Mouse (Mus musculus) G1E (cell line): ENCODE measurements around the gene Gm20517. TPM values are rescaled to one million over a fixed set of nuclear protein-coding genes. Genes with fewer than 3 reads are reported as not detected.

ENCODE experiments used
- ATAC-seq: 2 replicates; pipeline ENCODE4 v1.8.0; 2016; ENCODE audit warnings: mild to moderate bottlenecking; ENCODE audit not compliant: insufficient number of reproducible peaks, poor library complexity, low FRiP score, severe bottlenecking; ENCODE audit errors: extremely low read depth
- DNase-seq: peaks from one replicate; pipeline ENCODE4 v3.0.0; 2012; ENCODE audit warnings: low spot score
- H3K27me3 ChIP-seq: 2 replicates; pipeline ENCODE4 v1.6.1; 2012; ENCODE audit warnings: mild to moderate bottlenecking, low read length, inconsistent platforms; ENCODE audit not compliant: insufficient read depth
- H3K36me3 ChIP-seq: replicated peaks from 2 replicates; pipeline ENCODE3; 2012; ENCODE audit warnings: mild to moderate bottlenecking, inconsistent platforms
- H3K4me1 ChIP-seq: 2 replicates; pipeline ENCODE4 v1.6.1; 2012; ENCODE audit warnings: low read depth, low read length, inconsistent platforms, mixed read lengths; ENCODE audit not compliant: insufficient read depth
- H3K4me3 ChIP-seq: 2 replicates; pipeline ENCODE4 v1.5.1; 2012; ENCODE audit warnings: low read depth, mild to moderate bottlenecking, inconsistent platforms, low read length, moderate library complexity, mixed read lengths
- H3K9me3 ChIP-seq: replicated peaks from 2 replicates; pipeline ENCODE4 v1.6.1; 2012; ENCODE audit warnings: inconsistent platforms
- CTCF ChIP-seq: IDR thresholded peaks from 2 replicates; pipeline ENCODE4 v1.5.1; 2012; ENCODE audit warnings: low read depth, low read length, inconsistent platforms, mixed read lengths
- GATA1 ChIP-seq: IDR thresholded peaks from 2 replicates; pipeline ENCODE4 v1.6.1; 2012; ENCODE audit warnings: borderline replicate concordance, low read length, inconsistent platforms, mixed read lengths
- GATA2 ChIP-seq: IDR thresholded peaks from 2 replicates; pipeline ENCODE4 v1.6.1; 2012; ENCODE audit warnings: low read depth, low read length, inconsistent platforms, borderline replicate concordance
- POLR2AphosphoS5 ChIP-seq: IDR thresholded peaks from 2 replicates; pipeline ENCODE4 v1.6.1; 2012; ENCODE audit warnings: low read depth, low read length, inconsistent platforms; ENCODE audit not compliant: insufficient replicate concordance
- TAL1 ChIP-seq: conservative IDR thresholded peaks from 2 replicates; pipeline ENCODE4 v1.6.1; 2012; ENCODE audit warnings: low read depth, low read length, inconsistent platforms, mixed read lengths
- polyA plus RNA-seq: library from polyadenylated mRNA; stranded (reverse); fragments of >175 nt; gene quantifications from 2 replicates; pipeline ENCODE4 v1.2.3, GENCODE M21; 2012
- total RNA-seq, 2 experiments: library from RNA; stranded (forward) in 1 of 2; stranded (reverse) in 1 of 2; fragments of 200-1000 nt in 1 of 2; fragments of >200 nt in 1 of 2; fragmentation: Nextera tagmentation in 1 of 2; gene quantifications; 2 replicates each; pipeline ENCODE4 v1.2.3; 2014 to 2017

The Gm20517 gene
- total and polyA plus RNA-seq, 3 experiments = 0.05 to 9.6 (median 2.0) TPM

DNA sequence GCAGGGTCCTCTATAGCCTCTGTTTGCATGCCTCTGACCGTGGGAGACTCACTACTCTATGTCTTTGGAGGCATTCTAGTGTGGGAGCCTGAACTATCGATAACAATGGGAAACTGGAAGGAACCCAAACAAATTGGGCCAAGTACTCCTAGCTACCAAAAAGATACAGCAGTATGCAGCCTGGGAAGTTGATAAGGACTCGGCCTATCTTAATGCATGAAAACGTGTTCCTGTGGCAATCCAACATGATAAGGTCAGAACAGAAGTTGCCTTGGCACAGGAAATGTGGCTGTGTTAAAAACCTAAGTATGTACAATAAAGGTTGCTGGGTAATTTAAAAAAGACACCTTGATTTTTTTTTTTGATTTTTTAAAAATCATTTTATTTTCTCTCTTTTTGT lies 109.8 kb downstream of the Gm20517 start:
- TF ChIP-seq POLR2AphosphoS5 (no peak), GATA1 (no peak), GATA2 (no peak), TAL1 (no peak), CTCF (no peak)
- Histone ChIP-seq H3K4me3 (no peak overlapping the region), H3K4me1 (no peaks in the 10 kb centered on the region), H3K36me3 (no peaks in the 10 kb centered on the region), H3K27me3 (peaks cover 38% of the 10 kb centered on the region), H3K9me3 (no peaks in the 10 kb centered on the region)
- ATAC-seq (no peak), DNase-seq (no peak)

DNA sequence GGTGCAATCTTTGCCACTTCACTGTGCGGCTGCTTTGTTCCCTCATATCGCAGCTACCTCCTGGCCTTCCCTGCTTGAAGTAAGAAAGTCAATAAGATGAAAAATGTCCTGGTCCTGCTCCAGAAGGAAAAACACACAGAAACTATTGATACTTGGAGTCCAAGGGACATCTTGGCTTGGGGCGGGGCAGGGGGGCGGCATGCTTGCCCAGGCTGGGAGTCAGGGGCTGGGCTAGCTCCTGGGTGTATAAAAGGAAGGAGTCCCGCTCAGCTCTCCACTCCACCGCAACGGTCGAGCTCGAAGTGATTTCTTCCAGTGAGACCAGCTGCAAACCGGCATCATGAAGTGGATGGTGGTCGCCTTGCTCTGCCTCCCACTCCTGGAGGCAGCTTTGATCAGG lies 115.2 kb downstream of the Gm20517 start, which contains the start of gene Pgc:
Pgc (plus strand) TSS at position 277 of the 400 bp plus-strand sequence.
- no peak for TF ChIP-seq GATA2
- no peak for TF ChIP-seq TAL1
- no peak for TF ChIP-seq POLR2AphosphoS5
- TF ChIP-seq CTCF = no peak
- no peak for TF ChIP-seq GATA1
- Histone ChIP-seq H3K9me3 (no peaks in the 10 kb centered on the region), H3K27me3 (peaks cover 52% of the 10 kb centered on the region)

DNA sequence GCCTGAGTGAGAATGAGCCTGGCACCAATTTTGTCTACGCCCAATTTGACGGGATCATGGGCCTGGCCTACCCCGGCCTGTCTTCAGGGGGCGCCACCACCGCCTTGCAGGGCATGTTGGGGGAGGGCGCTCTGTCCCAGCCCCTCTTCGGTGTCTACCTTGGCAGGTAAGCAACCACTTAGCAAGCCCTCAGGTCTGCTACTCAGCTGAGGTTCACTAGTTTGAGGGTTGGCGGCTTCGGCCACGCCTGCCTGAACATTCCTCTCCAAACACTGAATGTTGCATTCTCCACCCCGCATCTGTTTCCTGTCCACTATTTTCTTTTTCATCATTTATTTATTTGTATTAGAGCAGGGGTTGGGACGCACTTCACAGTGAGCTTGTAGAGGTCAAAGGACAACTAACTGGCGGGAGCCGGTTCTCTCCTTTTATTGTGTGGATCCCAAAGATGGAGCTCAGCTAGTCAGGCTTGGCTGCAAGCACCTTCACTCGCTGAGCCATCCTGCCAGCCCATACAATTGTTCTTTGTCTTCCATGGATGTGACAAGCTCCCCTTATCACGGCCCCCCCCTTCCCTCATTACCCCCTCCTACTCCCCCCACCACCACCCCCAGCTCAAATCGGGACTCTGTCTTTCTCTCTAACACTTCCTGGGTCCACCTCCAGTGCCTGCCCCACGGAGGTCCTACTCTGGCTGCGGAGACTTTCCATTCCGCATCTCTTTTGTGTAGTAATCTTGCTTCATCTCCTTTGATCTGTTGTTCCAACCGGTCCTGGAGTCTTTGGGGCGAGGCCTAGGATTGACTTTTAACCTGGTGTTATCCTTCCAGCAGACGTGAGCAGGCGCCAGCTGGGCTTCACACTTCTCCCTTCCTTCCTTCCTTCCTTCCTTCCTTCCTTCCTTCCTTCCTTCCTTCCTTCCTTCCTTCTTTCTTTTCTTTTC lies 119.5 kb downstream of the Gm20517 start:
- no peak overlapping the region for H3K4me3 ChIP-seq
- ATAC-seq = no peak
- DNase-seq = no peak
- TF ChIP-seq CTCF (no peak), TAL1 (no peak), GATA2 (no peak), POLR2AphosphoS5 (no peak), GATA1 (no peak)
- peaks cover 12% of the 10 kb centered on the region; the same call in 1 of the 2 replicates for H3K4me1 ChIP-seq
- H3K9me3 ChIP-seq = no peaks in the 10 kb centered on the region
- no peaks in the 10 kb centered on the region for H3K36me3 ChIP-seq
- H3K27me3 ChIP-seq = peaks cover 65% of the 10 kb centered on the region

More for the DNA sequence above, 115.2 kb downstream of the Gm20517 start, which contains the start of gene Pgc:
- Histone ChIP-seq H3K36me3 (no peaks in the 10 kb centered on the region), H3K4me3 (no peak within 1 kb of the TSS), H3K4me1 (no peaks in the 10 kb centered on the region; the same call in 1 of the 2 replicates)
- no peak for ATAC-seq
- no peak for DNase-seq

Other genes with a start within 250 kb of the Gm20517 start
- gene Mrps10, start 242.7 kb upstream of the Gm20517 start, total RNA-seq (2014; fragmentation: Nextera tagmentation) = 64.7 and 71.5 TPM in 2 replicates
- gene Mrps10, start 242.7 kb upstream of the Gm20517 start, total RNA-seq (2017) = 43.0 and 48.0 TPM in 2 replicates
- gene Mrps10, start 242.7 kb upstream of the Gm20517 start, polyA plus RNA-seq = 50.0 and 65.5 TPM in 2 replicates
- not detected in 2 replicates for gene Guca1b, start 226.2 kb upstream of the Gm20517 start, total RNA-seq (2014; fragmentation: Nextera tagmentation)
- not detected in 2 replicates for gene Guca1b, start 226.2 kb upstream of the Gm20517 start, total RNA-seq (2017)
- not detected in 2 replicates for gene Guca1b, start 226.2 kb upstream of the Gm20517 start, polyA plus RNA-seq
- gene Guca1a, start 211.0 kb upstream of the Gm20517 start, total RNA-seq (2014; fragmentation: Nextera tagmentation) = not detected in 2 replicates
- gene Guca1a, start 211.0 kb upstream of the Gm20517 start, total RNA-seq (2017) = not detected in 2 replicates
- gene Guca1a, start 211.0 kb upstream of the Gm20517 start, polyA plus RNA-seq = 0.08 and 0.10 TPM in 2 replicates
- not detected in 2 replicates for gene AI661453, start 175.0 kb upstream of the Gm20517 start, total RNA-seq (2014; fragmentation: Nextera tagmentation)
- under 0.01 and 0.06 TPM in 2 replicates for gene AI661453, start 175.0 kb upstream of the Gm20517 start, total RNA-seq (2017)
- 0.02 and 0.03 TPM in 2 replicates for gene AI661453, start 175.0 kb upstream of the Gm20517 start, polyA plus RNA-seq
- gene 1700001C19Rik, start 174.2 kb upstream of the Gm20517 start, total RNA-seq (2014; fragmentation: Nextera tagmentation) = not detected in 2 replicates
- gene 1700001C19Rik, start 174.2 kb upstream of the Gm20517 start, total RNA-seq (2017) = 0.17 TPM in 1 of 2 replicates, not detected in the other
- not detected in 2 replicates for gene 1700001C19Rik, start 174.2 kb upstream of the Gm20517 start, polyA plus RNA-seq
- 29.1 and 31.1 TPM in 2 replicates for gene Taf8, start 109.3 kb upstream of the Gm20517 start, total RNA-seq (2014; fragmentation: Nextera tagmentation)
- 39.8 and 47.0 TPM in 2 replicates for gene Taf8, start 109.3 kb upstream of the Gm20517 start, total RNA-seq (2017)
- 22.3 and 22.4 TPM in 2 replicates for gene Taf8, start 109.3 kb upstream of the Gm20517 start, polyA plus RNA-seq
- 229 and 238 TPM in 2 replicates for gene Ccnd3, start 106.5 kb upstream of the Gm20517 start, total RNA-seq (2014; fragmentation: Nextera tagmentation)
- gene Ccnd3, start 106.5 kb upstream of the Gm20517 start, total RNA-seq (2017) = 134 and 143 TPM in 2 replicates
- 426 and 439 TPM in 2 replicates for gene Ccnd3, start 106.5 kb upstream of the Gm20517 start, polyA plus RNA-seq
- gene Bysl, start 97 bp upstream of the Gm20517 start, total RNA-seq (2014; fragmentation: Nextera tagmentation) = 8.1 and 11.8 TPM in 2 replicates
- gene Bysl, start 97 bp upstream of the Gm20517 start, total RNA-seq (2017) = 11.3 and 11.9 TPM in 2 replicates
- 35.2 and 44.0 TPM in 2 replicates for gene Bysl, start 97 bp upstream of the Gm20517 start, polyA plus RNA-seq
- 36.4 and 38.8 TPM in 2 replicates for gene Med20, start within 50 bp of the Gm20517 start, total RNA-seq (2014; fragmentation: Nextera tagmentation)
- gene Med20, start within 50 bp of the Gm20517 start, total RNA-seq (2017) = 59.8 and 60.8 TPM in 2 replicates
- gene Med20, start within 50 bp of the Gm20517 start, polyA plus RNA-seq = 6.0 and 9.9 TPM in 2 replicates
- 16.0 and 41.7 TPM in 2 replicates for gene Usp49, start 19.1 kb downstream of the Gm20517 start, total RNA-seq (2014; fragmentation: Nextera tagmentation)
- gene Usp49, start 19.1 kb downstream of the Gm20517 start, total RNA-seq (2017) = 5.3 and 6.0 TPM in 2 replicates
- 15.6 and 16.4 TPM in 2 replicates for gene Usp49, start 19.1 kb downstream of the Gm20517 start, polyA plus RNA-seq
- 343 and 409 TPM in 2 replicates for gene Tomm6, start 76.8 kb downstream of the Gm20517 start, total RNA-seq (2014; fragmentation: Nextera tagmentation)
- gene Tomm6, start 76.8 kb downstream of the Gm20517 start, total RNA-seq (2017) = 55.4 and 69.9 TPM in 2 replicates
- 258 and 272 TPM in 2 replicates for gene Tomm6, start 76.8 kb downstream of the Gm20517 start, polyA plus RNA-seq
- 1.5 and 2.1 TPM in 2 replicates for gene Frs3, start 77.4 kb downstream of the Gm20517 start, total RNA-seq (2014; fragmentation: Nextera tagmentation)
- gene Frs3, start 77.4 kb downstream of the Gm20517 start, total RNA-seq (2017) = 1.6 and 2.1 TPM in 2 replicates
- gene Frs3, start 77.4 kb downstream of the Gm20517 start, polyA plus RNA-seq = 2.0 and 3.0 TPM in 2 replicates
- gene Gm21981, start 82.9 kb downstream of the Gm20517 start, total RNA-seq (2014; fragmentation: Nextera tagmentation) = not detected in 2 replicates
- 0.12 and 0.71 TPM in 2 replicates for gene Gm21981, start 82.9 kb downstream of the Gm20517 start, total RNA-seq (2017)
- 0.21 and 0.44 TPM in 2 replicates for gene Gm21981, start 82.9 kb downstream of the Gm20517 start, polyA plus RNA-seq
- gene Prickle4, start 83.1 kb downstream of the Gm20517 start, total RNA-seq (2014; fragmentation: Nextera tagmentation) = not detected in 2 replicates
- 1.2 TPM in 1 of 2 replicates, not detected in the other for gene Prickle4, start 83.1 kb downstream of the Gm20517 start, total RNA-seq (2017)
- gene Prickle4, start 83.1 kb downstream of the Gm20517 start, polyA plus RNA-seq = 3.4 and 3.5 TPM in 2 replicates
- not detected in 2 replicates for gene Pgc, start 115.3 kb downstream of the Gm20517 start, total RNA-seq (2014; fragmentation: Nextera tagmentation)
- gene Pgc, start 115.3 kb downstream of the Gm20517 start, total RNA-seq (2017) = not detected in 2 replicates
- gene Pgc, start 115.3 kb downstream of the Gm20517 start, polyA plus RNA-seq = not detected in 2 replicates
- 11.9 and 17.8 TPM in 2 replicates for gene Tfeb, start 125.4 kb downstream of the Gm20517 start, total RNA-seq (2014; fragmentation: Nextera tagmentation)
- gene Tfeb, start 125.4 kb downstream of the Gm20517 start, total RNA-seq (2017) = 10.7 and 11.6 TPM in 2 replicates
- gene Tfeb, start 125.4 kb downstream of the Gm20517 start, polyA plus RNA-seq = 57.0 and 73.2 TPM in 2 replicates
- gene Mdfi, start 223.1 kb downstream of the Gm20517 start, total RNA-seq (2014; fragmentation: Nextera tagmentation) = not detected in 2 replicates
- gene Mdfi, start 223.1 kb downstream of the Gm20517 start, total RNA-seq (2017) = 0.05 TPM in 1 of 2 replicates, not detected in the other
- not detected in 2 replicates for gene Mdfi, start 223.1 kb downstream of the Gm20517 start, polyA plus RNA-seq